Mouse (Mus musculus): ENCODE results near the gene Ccdc71. TPM values are rescaled to one million over a fixed set of nuclear protein-coding genes. Genes with fewer than 3 reads are reported as not detected.

The Ccdc71 gene
- polyA plus RNA-seq, 1 experiment = 23.4 TPM

- Histone ChIP-seq H3K27ac (ENCODE audit: insufficient read depth, low read length) (peak within 1 kb of the TSS; percentile 36; the same call in 1 of the 2 replicates), H3K4me3 (replicated peaks; ENCODE audit: insufficient read depth, low read depth, low read length) (peak within 1 kb of the TSS; percentile 57), H3K4me1 (ENCODE audit: control insufficient read depth, insufficient read depth, low read length) (peaks cover 3% of the 10 kb centered on the region; the same call in 1 of the 2 replicates), H3K27me3 (ENCODE audit: control insufficient read depth, insufficient read depth, low read length) (no peaks in the 10 kb centered on the region)
- no peak for TF ChIP-seq POLR2A (IDR thresholded peaks at IDR 0.05; ENCODE audit: borderline replicate concordance, insufficient read depth, low read length)
- no peak for TF ChIP-seq CTCF (IDR thresholded peaks at IDR 0.05; ENCODE audit: borderline replicate concordance, insufficient read depth, low read depth, low read length)
- DNase-seq = no peak
- WGBS = 17% methylated on average over 11 of the region's 11 CpGs
Measured at GRCm38 (mm10) chr9:108461181-108461631, 879 bp downstream of the Ccdc71 start, which contains the start of gene Klhdc8b. Gene Klhdc8b, minus strand, starts transcription at chr9:108461581.

GRCm38 (mm10) chr9:108461675-108462074 is 1.3 kb downstream of the Ccdc71 start:
- no peaks in the 10 kb centered on the region for H3K27me3 ChIP-seq (ENCODE audit: control insufficient read depth, insufficient read depth, low read length)
- H3K4me3 ChIP-seq (replicated peaks; ENCODE audit: insufficient read depth, low read depth, low read length) = peak overlapping the region; percentile 57
- peaks cover 3% of the 10 kb centered on the region; the same call in 1 of the 2 replicates for H3K4me1 ChIP-seq (ENCODE audit: control insufficient read depth, insufficient read depth, low read length)
- WGBS = 48% methylated on average over 5 of the region's 5 CpGs
- no peak for DNase-seq
- no peak for TF ChIP-seq CTCF (IDR thresholded peaks at IDR 0.05; ENCODE audit: borderline replicate concordance, insufficient read depth, low read depth, low read length)
- TF ChIP-seq POLR2A (IDR thresholded peaks at IDR 0.05; ENCODE audit: borderline replicate concordance, insufficient read depth, low read length) = no peak
- no peak overlapping the region for H3K27ac ChIP-seq (ENCODE audit: insufficient read depth, low read length)

GRCm38 (mm10) chr9:108462192-108462591 is 1.9 kb downstream of the Ccdc71 start:
- Histone ChIP-seq H3K4me3 (replicated peaks; ENCODE audit: insufficient read depth, low read depth, low read length) (no peak overlapping the region), H3K27ac (ENCODE audit: insufficient read depth, low read length) (no peak overlapping the region), H3K27me3 (ENCODE audit: control insufficient read depth, insufficient read depth, low read length) (no peaks in the 10 kb centered on the region), H3K4me1 (ENCODE audit: control insufficient read depth, insufficient read depth, low read length) (peaks cover 3% of the 10 kb centered on the region; the same call in 1 of the 2 replicates)
- TF ChIP-seq POLR2A (IDR thresholded peaks at IDR 0.05; ENCODE audit: borderline replicate concordance, insufficient read depth, low read length) (no peak), CTCF (IDR thresholded peaks at IDR 0.05; ENCODE audit: borderline replicate concordance, insufficient read depth, low read depth, low read length) (no peak)
- no peak for DNase-seq
- 46% methylated on average over 10 of the region's 10 CpGs for WGBS

GRCm38 (mm10) chr9:108463713-108464112 is 3.4 kb downstream of the Ccdc71 start:
- TF ChIP-seq CTCF (IDR thresholded peaks at IDR 0.05; ENCODE audit: borderline replicate concordance, insufficient read depth, low read depth, low read length) = no peak
- TF ChIP-seq POLR2A (IDR thresholded peaks at IDR 0.05; ENCODE audit: borderline replicate concordance, insufficient read depth, low read length) = no peak
- H3K27ac ChIP-seq (ENCODE audit: insufficient read depth, low read length) = no peak overlapping the region
- 88% methylated on average over 9 of the region's 9 CpGs for WGBS
- no peak overlapping the region for H3K4me3 ChIP-seq (replicated peaks; ENCODE audit: insufficient read depth, low read depth, low read length)
- H3K4me1 ChIP-seq (ENCODE audit: control insufficient read depth, insufficient read depth, low read length) = peaks cover 3% of the 10 kb centered on the region; the same call in 1 of the 2 replicates
- no peaks in the 10 kb centered on the region for H3K27me3 ChIP-seq (ENCODE audit: control insufficient read depth, insufficient read depth, low read length)
- no peak for DNase-seq

GRCm38 (mm10) chr9:108466219-108466618 is 5.9 kb downstream of the Ccdc71 start:
- Histone ChIP-seq H3K4me3 (replicated peaks; ENCODE audit: insufficient read depth, low read depth, low read length) (no peak overlapping the region), H3K27ac (ENCODE audit: insufficient read depth, low read length) (no peak overlapping the region), H3K27me3 (ENCODE audit: control insufficient read depth, insufficient read depth, low read length) (no peaks in the 10 kb centered on the region), H3K4me1 (ENCODE audit: control insufficient read depth, insufficient read depth, low read length) (peaks cover 3% of the 10 kb centered on the region; the same call in 1 of the 2 replicates)
- no peak for DNase-seq
- no peak for TF ChIP-seq CTCF (IDR thresholded peaks at IDR 0.05; ENCODE audit: borderline replicate concordance, insufficient read depth, low read depth, low read length)
- no peak for TF ChIP-seq POLR2A (IDR thresholded peaks at IDR 0.05; ENCODE audit: borderline replicate concordance, insufficient read depth, low read length)
- WGBS = 98% methylated on average over 2 of the region's 2 CpGs

GRCm38 (mm10) chr9:108469430-108469829 is 9.1 kb downstream of the Ccdc71 start:
- no peaks in the 10 kb centered on the region for H3K4me1 ChIP-seq (ENCODE audit: control insufficient read depth, insufficient read depth, low read length)
- no peak overlapping the region for H3K27ac ChIP-seq (ENCODE audit: insufficient read depth, low read length)
- TF ChIP-seq CTCF (IDR thresholded peaks at IDR 0.05; ENCODE audit: borderline replicate concordance, insufficient read depth, low read depth, low read length) (no peak), POLR2A (IDR thresholded peaks at IDR 0.05; ENCODE audit: borderline replicate concordance, insufficient read depth, low read length) (no peak)
- WGBS = 83% methylated on average over 5 of the region's 5 CpGs
- no peak for DNase-seq
- H3K4me3 ChIP-seq (replicated peaks; ENCODE audit: insufficient read depth, low read depth, low read length) = no peak overlapping the region
- no peaks in the 10 kb centered on the region for H3K27me3 ChIP-seq (ENCODE audit: control insufficient read depth, insufficient read depth, low read length)

GRCm38 (mm10) chr9:108469845-108470244 is 9.5 kb downstream of the Ccdc71 start:
- no peak for DNase-seq
- whole genome bisulfite sequencing = 78% methylated on average over 4 of the region's 4 CpGs
- Histone ChIP-seq H3K27ac (ENCODE audit: insufficient read depth, low read length) (no peak overlapping the region), H3K4me1 (ENCODE audit: control insufficient read depth, insufficient read depth, low read length) (no peaks in the 10 kb centered on the region), H3K4me3 (replicated peaks; ENCODE audit: insufficient read depth, low read depth, low read length) (no peak overlapping the region), H3K27me3 (ENCODE audit: control insufficient read depth, insufficient read depth, low read length) (no peaks in the 10 kb centered on the region)
- no peak for TF ChIP-seq POLR2A (IDR thresholded peaks at IDR 0.05; ENCODE audit: borderline replicate concordance, insufficient read depth, low read length)
- TF ChIP-seq CTCF (IDR thresholded peaks at IDR 0.05; ENCODE audit: borderline replicate concordance, insufficient read depth, low read depth, low read length) = no peak

GRCm38 (mm10) chr9:108474528-108474927 is 14.2 kb downstream of the Ccdc71 start:
- DNase-seq = no peak
- TF ChIP-seq POLR2A (IDR thresholded peaks at IDR 0.05; ENCODE audit: borderline replicate concordance, insufficient read depth, low read length) = no peak
- Histone ChIP-seq H3K4me1 (ENCODE audit: control insufficient read depth, insufficient read depth, low read length) (no peaks in the 10 kb centered on the region), H3K27ac (ENCODE audit: insufficient read depth, low read length) (no peak overlapping the region), H3K4me3 (replicated peaks; ENCODE audit: insufficient read depth, low read depth, low read length) (no peak overlapping the region), H3K27me3 (ENCODE audit: control insufficient read depth, insufficient read depth, low read length) (no peaks in the 10 kb centered on the region)
- 32% methylated on average over 1 of the region's 1 CpGs for WGBS

Measured in cerebellum, adult 2 months (tissue).